Mouse (Mus musculus) liver, embryonic 14.5 days (tissue): ENCODE results near the gene Dpysl5.

Experiments used
- CTCF ChIP-seq: IDR thresholded peaks from 2 replicates; pipeline ENCODE4 v1.5.1; 2016; ENCODE audit warnings: antibody characterized with exemption, low read depth, control low read depth
- EP300 ChIP-seq: IDR thresholded peaks from 2 replicates; pipeline ENCODE4 v1.6.1; 2016; ENCODE audit warnings: antibody characterized with exemption, low read depth

DNA sequence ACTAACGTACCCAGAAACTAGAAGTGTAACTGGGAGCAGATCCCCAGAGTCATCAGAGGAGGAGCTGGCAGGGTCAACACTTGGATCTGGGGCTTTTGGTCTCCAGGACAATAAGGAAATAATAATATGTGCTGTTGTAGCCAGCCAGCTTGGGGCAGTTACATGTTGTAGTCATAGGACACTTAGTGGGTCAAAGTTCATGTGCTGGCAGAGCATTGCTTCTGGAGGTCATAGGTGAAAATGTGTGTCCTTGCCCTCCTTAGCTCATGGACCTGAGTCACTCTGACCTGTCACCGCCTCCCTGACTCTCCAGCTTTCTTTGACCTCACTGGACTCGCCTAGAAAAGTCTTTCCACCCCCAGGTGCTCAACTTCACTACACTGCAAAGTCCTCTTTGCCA is 122.1 kb downstream of the Dpysl5 start:
- TF ChIP-seq CTCF (no peak), EP300 (no peak)
